8 mouse cellular contexts compared by ENCODE assay signal in genomic region chr15:32244344-32244955, GRCm38 (mm10). TPM values are rescaled to one million over a fixed set of nuclear protein-coding genes. Genes with fewer than 3 reads are reported as not detected.
DNase-seq lines count a peak whose midpoint lies in the region; ATAC-seq and TF ChIP-seq lines count a peak whose summit lies in the region.

Sema5a (plus strand) TSS chr15:32244810.

- peaks cover 22% of the 10 kb centered on the region for H3K4me1 ChIP-seq in embryonic facial prominence, embryonic 13.5 days
- H3K4me1 ChIP-seq in heart, embryonic 10.5 days, result peaks cover 19% of the 10 kb centered on the region
- H3K4me1 ChIP-seq in kidney, embryonic 14.5 days (ENCODE audit: control insufficient read depth, insufficient read depth, low read length), result peaks cover 10% of the 10 kb centered on the region; the same call in 1 of the 2 replicates
- peaks cover 2% of the 10 kb centered on the region; the same call in 1 of the 2 replicates for H3K4me1 ChIP-seq in liver, adult 2 months (ENCODE audit: control insufficient read depth, insufficient read depth, low read length)
- peaks cover 17% of the 10 kb centered on the region for H3K4me1 ChIP-seq in testis, adult 2 months (ENCODE audit: control insufficient read depth, insufficient read depth, low read length)

- H3K9me3 ChIP-seq in embryonic facial prominence, embryonic 13.5 days, result no peaks in the 10 kb centered on the region
- no peaks in the 10 kb centered on the region for H3K9me3 ChIP-seq in heart, embryonic 10.5 days
- no peaks in the 10 kb centered on the region for H3K9me3 ChIP-seq in kidney, embryonic 14.5 days (ENCODE audit: control insufficient read depth, low read length)

- WGBS in embryonic facial prominence, embryonic 13.5 days, result under 1% methylated on average over 31 of the region's 45 CpGs
- WGBS in heart, embryonic 10.5 days, result under 1% methylated on average over 39 of the region's 45 CpGs
- under 1% methylated on average over 35 of the region's 45 CpGs for WGBS in kidney, embryonic 14.5 days
- WGBS in liver, adult 2 months, result under 1% methylated on average over 37 of the region's 45 CpGs

- peak within 1 kb of the TSS; percentile 81 for H3K9ac ChIP-seq in embryonic facial prominence, embryonic 13.5 days
- peak within 1 kb of the TSS; percentile 74 for H3K9ac ChIP-seq in kidney, embryonic 14.5 days (ENCODE audit: low read depth, low read length)
- H3K9ac ChIP-seq in liver, adult 2 months (ENCODE audit: low read depth, low read length), result peak within 1 kb of the TSS; percentile 73

- peak within 1 kb of the TSS; percentile 73 for H3K4me3 ChIP-seq in embryonic facial prominence, embryonic 13.5 days
- peak within 1 kb of the TSS; percentile 70 for H3K4me3 ChIP-seq in heart, embryonic 10.5 days
- H3K4me3 ChIP-seq in kidney, embryonic 14.5 days (ENCODE audit: low read length), result peak within 1 kb of the TSS; percentile 64
- H3K4me3 ChIP-seq in liver, adult 2 months (ENCODE audit: insufficient read depth, low read depth, low read length), result peak within 1 kb of the TSS; percentile 93
- H3K4me3 ChIP-seq in testis, adult 2 months (ENCODE audit: control insufficient read depth, low read depth, low read length), result peak within 1 kb of the TSS; percentile 82

- peak; percentile 51; the same call in 1 of the 2 replicates for TF ChIP-seq POLR2A in liver, adult 2 months (IDR thresholded peaks at IDR 0.05; ENCODE audit: extremely low read depth, insufficient read depth, low read length)
- peak; percentile 75 for TF ChIP-seq POLR2A in testis, adult 2 months (IDR thresholded peaks at IDR 0.05; ENCODE audit: control insufficient read depth, low read depth, low read length)

- TF ChIP-seq CTCF in liver, adult 2 months (IDR thresholded peaks at IDR 0.05; ENCODE audit: low read depth, low read length), result no peak
- TF ChIP-seq CTCF in testis, adult 2 months (IDR thresholded peaks at IDR 0.05; ENCODE audit: control insufficient read depth, insufficient read depth, insufficient replicate concordance, low read depth, low read length), result no peak

- ATAC-seq in embryonic facial prominence, embryonic 13.5 days (ENCODE audit: insufficient number of reproducible peaks, insufficient read depth, low FRiP score, low TSS enrichment, low read depth), result peak; percentile 92
- ATAC-seq in kidney, embryonic 14.5 days (ENCODE audit: low FRiP score, low TSS enrichment), result peak; percentile 93

- peak; percentile 32 to 48 for DNase-seq in B cell, adult 2 months
- DNase-seq in adrenal gland, postnatal 4 days (ENCODE audit: low spot score in 2 of 2), result peak; percentile 47 to 52
- peak; percentile 93 for DNase-seq in heart, embryonic 10.5 days (ENCODE audit: low spot score)
- DNase-seq in liver, adult 2 months (ENCODE audit: extremely low read depth, low read depth, low spot score), result peak; percentile 43
- peak; percentile 82 for DNase-seq in neural tube, embryonic 10.5 days (ENCODE audit: extremely low spot score, low spot score)

- peaks cover 15% of the 10 kb centered on the region for H3K36me3 ChIP-seq in embryonic facial prominence, embryonic 13.5 days
- H3K36me3 ChIP-seq in heart, embryonic 10.5 days, result peaks cover 8% of the 10 kb centered on the region; the same call in 1 of the 2 replicates
- H3K36me3 ChIP-seq in kidney, embryonic 14.5 days (ENCODE audit: control insufficient read depth, insufficient read depth, low read length), result peaks cover 9% of the 10 kb centered on the region; the same call in 1 of the 2 replicates
- no peaks in the 10 kb centered on the region for H3K36me3 ChIP-seq in liver, adult 2 months (ENCODE audit: control insufficient read depth, insufficient read depth, low read length)
- no peaks in the 10 kb centered on the region for H3K36me3 ChIP-seq in testis, adult 2 months (ENCODE audit: control insufficient read depth, insufficient read depth, low read length)

- no peaks in the 10 kb centered on the region for H3K27me3 ChIP-seq in embryonic facial prominence, embryonic 13.5 days
- H3K27me3 ChIP-seq in heart, embryonic 10.5 days (ENCODE audit: insufficient read depth, poor library complexity, severe bottlenecking), result no peaks in the 10 kb centered on the region
- no peaks in the 10 kb centered on the region for H3K27me3 ChIP-seq in kidney, embryonic 14.5 days (ENCODE audit: control insufficient read depth, insufficient read depth, low read length)
- no peaks in the 10 kb centered on the region for H3K27me3 ChIP-seq in liver, adult 2 months (ENCODE audit: control insufficient read depth, insufficient read depth, low read length)
- no peaks in the 10 kb centered on the region for H3K27me3 ChIP-seq in testis, adult 2 months (ENCODE audit: control insufficient read depth, insufficient read depth, low read length)

- H3K4me2 ChIP-seq in embryonic facial prominence, embryonic 13.5 days, result peak within 1 kb of the TSS; percentile 89
- peak within 1 kb of the TSS; percentile 95 for H3K4me2 ChIP-seq in kidney, embryonic 14.5 days (replicated peaks; ENCODE audit: low read depth, low read length)

- peak within 1 kb of the TSS; percentile 92 for H3K27ac ChIP-seq in embryonic facial prominence, embryonic 13.5 days
- peak within 1 kb of the TSS; percentile 83 for H3K27ac ChIP-seq in heart, embryonic 10.5 days
- H3K27ac ChIP-seq in kidney, embryonic 14.5 days (ENCODE audit: low read depth, low read length), result peak within 1 kb of the TSS; percentile 49
- H3K27ac ChIP-seq in liver, adult 2 months (replicated peaks; ENCODE audit: insufficient read depth, low read depth, low read length), result peak within 1 kb of the TSS; percentile 49
- peak within 1 kb of the TSS; percentile 78 for H3K27ac ChIP-seq in testis, adult 2 months (ENCODE audit: control insufficient read depth, insufficient read depth, low read depth, low read length)

- H3K79me2 ChIP-seq in liver, adult 2 months (ENCODE audit: control insufficient read depth, insufficient read depth, low read length), result no peaks in the 10 kb centered on the region

RNA-seq across cellular contexts. Expression of gene Sema5a, which starts in this region (rescaled TPM):
- 10 to 100 TPM; 33.9 to 47.3 TPM for total RNA-seq in adrenal gland, postnatal 4 days (2021)
- 31.8 and 37.9 TPM in 2 replicates for polyA plus RNA-seq in embryonic facial prominence, embryonic 13.5 days (2015; fragmentation: Nextera tagmentation; extraction: Ambion mirVana)
- polyA plus RNA-seq in heart, embryonic 10.5 days (2016; fragmentation: Nextera tagmentation; extraction: Ambion mirVana), result 2.7 and 6.9 TPM in 2 replicates
- polyA plus RNA-seq in kidney, embryonic 14.5 days (2014; fragmentation: Nextera tagmentation; extraction: Ambion mirVana), result 19.1 and 30.2 TPM in 2 replicates
- 0.46 and 0.54 TPM in 2 replicates for total RNA-seq in liver, adult 2 months (2014; rRNA removed)
- polyA plus RNA-seq in liver, adult 2 months (2012; rRNA removed), result 0.14 and 0.22 TPM in 2 replicates
- polyA plus RNA-seq in testis, adult 2 months (2012; rRNA removed), result 3.6 and 4.5 TPM in 2 replicates

Comparison
In these comparisons a context has a peak if more than half of its experiments do, and no peak if none do; other contexts are left out.
1. Peak in every context shown above with its lines: DNase-seq, ATAC-seq, H3K4me3 ChIP-seq and H3K27ac ChIP-seq.
2. RNA of gene Sema5a (total RNA-seq): 33.9 to 47.3 TPM in adrenal gland, postnatal 4 days; 0.46 to 0.54 TPM in liver, adult 2 months; every median in the first group is over 10 times any median in the second.
3. Peak in DNase-seq, H3K4me3 ChIP-seq, H3K27ac ChIP-seq and H3K9ac ChIP-seq in liver, adult 2 months; RNA of the gene not detected or under 1 TPM.
4. DNase-seq: peak in every context shown above with its lines; median percentile 93 in heart, embryonic 10.5 days; 82 in neural tube, embryonic 10.5 days; 50 in adrenal gland, postnatal 4 days; 43 in liver, adult 2 months; 40 in B cell, adult 2 months.